Mouse (Mus musculus): Measurements from ENCODE around the gene Mtfp1.

Gene Mtfp1

GRCm38 (mm10) chr11:4083316-4084078 lies 11.7 kb downstream of the Mtfp1 start:
- peak; percentile 12 to 31 for DNase-seq (ENCODE audit: low spot score in 2 of 2)

DNA sequence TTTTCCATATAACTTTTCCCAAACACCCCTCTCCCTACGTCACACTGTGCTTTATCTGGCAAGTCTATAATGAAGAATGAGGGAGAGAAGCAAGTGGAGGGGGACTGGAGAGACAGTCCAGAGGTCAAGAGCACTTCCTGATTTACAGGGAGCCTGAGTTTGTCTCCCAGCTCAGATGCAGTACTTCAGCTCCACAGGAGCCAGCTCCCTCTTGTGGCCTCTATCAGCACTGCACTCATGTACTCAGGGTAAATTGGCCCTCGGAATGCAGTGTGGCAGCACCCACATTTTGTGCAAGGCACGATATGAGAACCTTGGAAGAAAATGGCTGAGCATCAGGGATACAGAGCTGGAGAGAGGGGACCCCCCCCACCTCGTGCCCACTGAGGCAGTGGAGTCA lies 15.0 kb downstream of the Mtfp1 start:
- peak in 1 of 2 experiments; percentile 33 for DNase-seq (ENCODE audit: low spot score in 2 of 2)

GRCm38 (mm10) chr11:4078267-4078933 lies 16.8 kb downstream of the Mtfp1 start:
- DNase-seq (ENCODE audit: low spot score in 2 of 2): no peak

DNA sequence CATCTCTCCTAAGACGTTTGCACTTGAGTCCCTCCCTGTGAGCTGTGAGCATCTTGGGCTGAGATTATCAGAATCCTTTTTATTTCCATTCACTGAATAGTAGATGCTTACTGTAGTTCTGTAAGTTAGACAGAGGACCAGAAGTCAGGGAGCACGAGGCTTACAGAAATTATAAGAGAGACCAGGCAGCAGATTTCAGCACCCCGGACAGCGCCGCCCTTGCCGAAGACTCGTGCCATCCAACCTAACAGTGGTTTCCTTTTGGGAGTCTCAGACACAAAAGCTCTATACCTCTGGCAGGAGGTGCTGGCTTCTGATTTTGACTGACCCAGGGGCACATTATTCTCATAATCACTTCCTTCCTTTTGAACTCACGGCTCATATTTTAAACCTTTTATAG lies 18.6 kb downstream of the Mtfp1 start:
- peak in 1 of 2 experiments; percentile 28 for DNase-seq (ENCODE audit: low spot score in 2 of 2)

- no peak for DNase-seq (ENCODE audit: low spot score in 2 of 2)
These were observed 25.6 kb downstream of the Mtfp1 start for GRCm38 (mm10) chr11:4069664-4070063.

GRCm38 (mm10) chr11:4064627-4065122 lies 30.6 kb downstream of the Mtfp1 start, which contains the start of gene Sec14l3:
Sec14l3 (plus strand) TSS chr11:4064841.
- DNase-seq (ENCODE audit: low spot score in 2 of 2): no peak

GRCm38 (mm10) chr11:4062981-4063380 lies 32.3 kb downstream of the Mtfp1 start:
- no peak for DNase-seq (ENCODE audit: low spot score in 2 of 2)

GRCm38 (mm10) chr11:4062523-4062922 lies 32.7 kb downstream of the Mtfp1 start:
- no peak for DNase-seq (ENCODE audit: low spot score in 2 of 2)

GRCm38 (mm10) chr11:4060866-4061575 lies 34.2 kb downstream of the Mtfp1 start:
- no peak for DNase-seq (ENCODE audit: low spot score in 2 of 2)

- peak; percentile 20 to 22 for DNase-seq (ENCODE audit: low spot score in 2 of 2)
These were observed 41.7 kb downstream of the Mtfp1 start for GRCm38 (mm10) chr11:4053586-4053985.

- DNase-seq (ENCODE audit: low spot score in 2 of 2): no peak
These were observed 46.8 kb downstream of the Mtfp1 start for GRCm38 (mm10) chr11:4048438-4048837.

- DNase-seq (ENCODE audit: low spot score in 2 of 2): no peak
These were observed 47.5 kb downstream of the Mtfp1 start for GRCm38 (mm10) chr11:4047766-4048165.

- no peak for DNase-seq (ENCODE audit: low spot score in 2 of 2)
These were observed 48.7 kb downstream of the Mtfp1 start for GRCm38 (mm10) chr11:4046526-4046925.

DNA sequence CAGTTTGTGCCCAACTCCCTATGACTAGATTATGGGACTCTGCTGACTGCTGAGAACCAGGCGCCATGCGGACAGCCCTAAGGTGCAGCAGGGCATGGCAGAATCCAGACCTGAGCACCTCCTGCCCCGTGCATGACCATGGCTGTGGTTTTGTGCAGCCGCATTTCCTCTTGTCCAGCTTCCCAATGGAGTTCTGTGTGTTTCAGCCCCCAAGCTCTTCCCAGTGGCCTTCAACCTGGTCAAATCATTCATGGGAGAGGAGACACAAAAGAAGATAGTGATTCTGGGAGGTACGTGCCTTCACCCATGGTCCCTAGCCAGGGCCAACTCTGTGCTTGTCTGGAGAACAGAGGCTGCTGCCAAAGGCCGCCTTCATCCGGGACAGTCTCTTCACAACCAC lies 52.2 kb downstream of the Mtfp1 start:
- no peak for DNase-seq (ENCODE audit: low spot score in 2 of 2)

All from urinary bladder, adult 18-20 months (tissue).